Mouse (Mus musculus) embryonic facial prominence, embryonic 10.5 days (tissue): ENCODE data around the gene Tbc1d2b. TPM values are rescaled to one million over a fixed set of nuclear protein-coding genes. Genes with fewer than 3 reads are reported as not detected.

Experiments
- DNase-seq: peaks from one replicate; pipeline ENCODE4 v3.0.0-alpha.2; 2017; ENCODE audit warnings: low spot score
- H3K27ac ChIP-seq: fragments of 300-500 bp; sonication (generic); replicated peaks from 2 replicates; pipeline ENCODE4 v1.5.1; 2016; ENCODE audit warnings: mild to moderate bottlenecking
- H3K27me3 ChIP-seq: fragments of 300-500 bp; sonication (generic); replicated peaks from 2 replicates; pipeline ENCODE4 v1.6.1; 2016; ENCODE audit warnings: low read depth, mild to moderate bottlenecking; ENCODE audit not compliant: poor library complexity, severe bottlenecking
- H3K36me3 ChIP-seq: fragments of 300-500 bp; sonication (generic); replicated peaks from 2 replicates; pipeline ENCODE4 v1.6.1; 2016; ENCODE audit warnings: mild to moderate bottlenecking, moderate library complexity
- H3K4me1 ChIP-seq: fragments of 300-500 bp; sonication (generic); 2 replicates; pipeline ENCODE4 v1.6.1; 2016
- H3K4me3 ChIP-seq: fragments of 300-500 bp; sonication (generic); 2 replicates; pipeline ENCODE4 v1.5.1; 2016; ENCODE audit warnings: mild to moderate bottlenecking, moderate library complexity
- H3K9me3 ChIP-seq: fragments of 300-500 bp; sonication (generic); 2 replicates; pipeline ENCODE4 v1.6.1; 2016; ENCODE audit warnings: mild to moderate bottlenecking
- WGBS: fragments of 180-500 bp; shearing (Covaris S2); methylation state at CpG from one replicate; pipeline ENCODE4 v1.1.7; 2016; 5-methylcytosine and 5-hydroxymethylcytosine counted together
- polyA plus RNA-seq: library from polyadenylated mRNA; unstranded; fragments of >200 nt; fragmentation: Nextera tagmentation; extraction: Ambion mirVana; gene quantifications from 2 replicates; pipeline ENCODE4 v1.2.1, GENCODE M21; 2016

The Tbc1d2b gene
- polyA plus RNA-seq, result 8.3 and 8.8 TPM in 2 replicates

GRCm38 (mm10) chr9:90270193-90270943, at the start of gene Tbc1d2b:
TSS of gene Tbc1d2b (minus strand) at chr9:90270804.
- peak; percentile 80 for DNase-seq
- H3K4me3 ChIP-seq, result peak within 1 kb of the TSS; percentile 82
- H3K27me3 ChIP-seq, result 0 out of 2 replicates have a peak, but pooled peaks cover 6% of the 10 kb centered on the region
- no peaks in the 10 kb centered on the region for H3K9me3 ChIP-seq
- H3K4me1 ChIP-seq, result peaks cover 17% of the 10 kb centered on the region
- H3K27ac ChIP-seq, result peak within 1 kb of the TSS; percentile 86
- H3K36me3 ChIP-seq, result no peaks in the 10 kb centered on the region
- WGBS, result 1% methylated on average over 74 of the region's 74 CpGs

- DNase-seq, result no peak
- Histone ChIP-seq H3K4me1 (no peaks in the 10 kb centered on the region), H3K27me3 (no peaks in the 10 kb centered on the region), H3K4me3 (no peak overlapping the region), H3K36me3 (no peaks in the 10 kb centered on the region), H3K27ac (no peak overlapping the region), H3K9me3 (no peaks in the 10 kb centered on the region)
- WGBS, result 79% methylated on average over 5 of the region's 5 CpGs
Observed at GRCm38 (mm10) chr9:90316300-90316699, 45.7 kb upstream of the Tbc1d2b start.

GRCm38 (mm10) chr9:90315662-90316061, 45.1 kb upstream of the Tbc1d2b start:
- 88% methylated on average over 11 of the region's 11 CpGs for WGBS
- no peak overlapping the region for H3K4me3 ChIP-seq
- no peak for DNase-seq
- no peaks in the 10 kb centered on the region for H3K36me3 ChIP-seq
- H3K27ac ChIP-seq, result no peak overlapping the region
- no peaks in the 10 kb centered on the region for H3K27me3 ChIP-seq
- no peaks in the 10 kb centered on the region for H3K9me3 ChIP-seq
- no peaks in the 10 kb centered on the region for H3K4me1 ChIP-seq

- 94% methylated on average over 2 of the region's 2 CpGs for WGBS
- H3K27me3 ChIP-seq, result no peaks in the 10 kb centered on the region
Observed at GRCm38 (mm10) chr9:90304254-90304653, 33.6 kb upstream of the Tbc1d2b start.

DNA sequence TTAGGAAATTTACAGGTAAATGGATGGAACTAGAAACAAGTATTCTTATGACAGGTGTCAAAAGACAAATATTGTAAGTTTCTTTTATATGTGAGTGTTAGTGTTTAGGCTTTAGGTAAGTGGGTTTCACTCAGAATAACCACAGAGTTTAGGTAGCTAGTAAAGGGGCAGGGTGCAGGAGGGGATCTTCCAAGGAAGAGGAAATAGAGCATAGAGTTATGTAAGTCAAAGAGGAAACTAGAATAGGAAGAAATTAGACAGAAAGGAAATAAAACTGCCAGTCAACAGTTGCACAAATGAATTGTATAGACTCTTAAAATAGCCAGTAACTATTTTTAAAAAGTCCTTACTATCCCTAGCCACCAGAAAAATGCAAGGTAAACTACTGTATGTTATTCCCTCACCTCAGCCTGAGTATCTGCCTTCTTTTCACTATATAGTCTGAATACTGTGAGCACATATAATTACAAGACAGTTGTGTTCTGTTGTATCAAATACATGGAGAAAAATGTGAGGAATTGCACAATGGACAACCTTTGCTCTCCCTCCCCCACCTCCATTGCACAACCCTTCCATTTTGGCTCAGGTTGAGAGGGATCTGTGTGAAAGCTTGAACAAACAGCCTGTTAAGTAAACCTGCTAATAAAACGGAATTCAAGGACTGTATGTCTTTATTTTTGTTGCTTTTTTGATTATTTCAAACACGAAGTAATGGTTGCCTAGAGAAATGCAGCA, 32.7 kb upstream of the Tbc1d2b start:
- no peaks in the 10 kb centered on the region for H3K36me3 ChIP-seq
- no peak for DNase-seq
- H3K4me1 ChIP-seq, result no peaks in the 10 kb centered on the region
- no peak overlapping the region for H3K27ac ChIP-seq
- no peak overlapping the region for H3K4me3 ChIP-seq
- no peaks in the 10 kb centered on the region for H3K9me3 ChIP-seq
- no peaks in the 10 kb centered on the region for H3K27me3 ChIP-seq
- 72% methylated on average over 2 of the region's 2 CpGs for WGBS

More at GRCm38 (mm10) chr9:90304254-90304653, 33.6 kb upstream of the Tbc1d2b start:
- Histone ChIP-seq H3K4me1 (no peaks in the 10 kb centered on the region), H3K27ac (no peak overlapping the region), H3K36me3 (no peaks in the 10 kb centered on the region), H3K4me3 (no peak overlapping the region), H3K9me3 (no peaks in the 10 kb centered on the region)
- no peak for DNase-seq

DNA sequence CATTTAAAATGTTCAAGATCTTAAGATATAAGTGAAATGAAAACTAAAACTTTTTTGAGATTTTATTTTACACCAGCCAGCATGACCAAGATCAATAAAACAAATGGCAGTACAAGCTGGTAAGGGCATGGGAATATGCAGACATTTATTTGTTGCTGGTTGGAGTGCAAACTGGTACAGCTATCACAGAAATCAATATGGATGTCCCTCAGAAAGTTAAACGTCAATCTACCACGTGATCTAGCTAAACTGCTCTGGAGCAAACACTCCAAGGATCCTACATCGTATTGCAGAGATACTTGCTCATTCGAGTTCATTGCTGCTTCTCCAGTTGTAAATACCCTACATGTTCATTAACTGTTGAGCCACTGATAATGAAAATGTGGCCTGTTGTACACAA, 32.1 kb upstream of the Tbc1d2b start:
- no peaks in the 10 kb centered on the region for H3K27me3 ChIP-seq
- 83% methylated on average over 4 of the region's 4 CpGs for WGBS
- H3K4me1 ChIP-seq, result no peaks in the 10 kb centered on the region
- H3K27ac ChIP-seq, result no peak overlapping the region
- H3K9me3 ChIP-seq, result no peaks in the 10 kb centered on the region
- no peak for DNase-seq
- H3K36me3 ChIP-seq, result no peaks in the 10 kb centered on the region
- H3K4me3 ChIP-seq, result no peak overlapping the region

DNA sequence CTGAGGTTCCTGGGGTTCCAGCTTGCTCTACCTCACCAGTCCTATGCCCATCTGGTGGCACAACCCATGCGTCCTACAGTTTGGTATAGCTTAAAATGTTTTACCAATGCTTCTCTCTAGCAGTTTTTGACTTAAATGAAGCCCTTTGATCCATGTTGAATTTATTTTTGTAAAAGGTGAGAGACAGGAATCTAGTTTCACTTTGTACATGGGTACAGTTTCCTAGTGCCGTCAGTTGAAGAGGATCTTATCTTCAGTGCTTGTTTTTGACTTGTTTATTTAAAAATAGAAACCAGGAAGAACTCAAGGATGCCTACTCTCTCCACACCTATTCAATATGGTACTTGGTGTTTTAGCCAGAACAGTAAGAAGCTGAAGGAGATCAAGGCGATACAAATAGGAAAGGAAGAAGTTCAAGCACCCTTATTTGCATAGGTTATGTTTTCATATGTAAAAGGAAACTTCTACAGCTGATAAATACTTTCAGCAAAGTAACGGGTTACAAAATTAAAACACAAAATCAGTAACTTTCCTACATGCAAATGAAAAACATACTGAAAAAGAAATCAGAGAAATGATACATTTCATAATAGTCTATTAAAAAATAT, 30.6 kb upstream of the Tbc1d2b start:
- DNase-seq, result no peak
- 82% methylated on average over 4 of the region's 4 CpGs for whole genome bisulfite sequencing
- Histone ChIP-seq H3K36me3 (no peaks in the 10 kb centered on the region), H3K27me3 (no peaks in the 10 kb centered on the region), H3K9me3 (no peaks in the 10 kb centered on the region), H3K27ac (no peak overlapping the region), H3K4me3 (no peak overlapping the region), H3K4me1 (no peaks in the 10 kb centered on the region)

- no peaks in the 10 kb centered on the region for H3K27me3 ChIP-seq
Observed at GRCm38 (mm10) chr9:90297637-90298036, 27.0 kb upstream of the Tbc1d2b start.

DNA sequence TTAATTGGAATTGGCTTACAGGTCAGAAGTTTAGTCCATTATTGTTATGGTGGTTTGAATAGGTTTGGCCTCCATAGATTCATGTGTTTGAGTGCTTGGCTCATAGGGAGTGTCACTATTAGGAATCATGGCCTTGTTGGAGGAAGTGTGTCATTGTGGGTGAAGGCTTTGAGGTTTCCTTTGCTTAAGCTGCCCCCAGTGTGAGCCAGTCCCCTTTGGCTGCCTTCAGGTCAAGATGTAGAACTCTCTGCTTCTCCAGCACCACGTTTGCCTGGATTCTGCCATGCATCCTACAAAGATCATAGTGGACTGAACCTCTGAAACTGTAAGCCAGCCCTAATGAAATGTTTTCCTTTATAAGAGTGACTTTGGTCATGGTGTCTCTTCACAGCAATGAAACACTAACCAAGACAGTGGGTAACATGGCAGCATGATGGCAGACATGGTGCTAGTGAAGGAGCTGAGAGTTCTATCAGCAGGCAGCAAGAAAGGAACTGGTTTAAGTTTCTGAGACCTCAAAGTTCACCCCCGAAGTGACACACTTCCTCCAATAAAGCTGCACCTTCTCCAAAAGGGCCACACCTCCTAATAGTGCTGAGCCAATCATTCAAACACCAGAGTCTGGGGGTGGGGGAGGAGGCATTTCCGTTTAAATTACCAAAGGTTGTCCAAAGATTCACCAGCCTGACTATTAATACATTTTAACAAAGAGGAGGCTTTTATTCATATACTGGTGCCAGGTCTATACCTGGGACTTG, 23.2 kb upstream of the Tbc1d2b start:
- WGBS, result 66% methylated on average over 3 of the region's 3 CpGs
- H3K36me3 ChIP-seq, result no peaks in the 10 kb centered on the region
- no peak for DNase-seq
- no peak overlapping the region for H3K27ac ChIP-seq
- no peak overlapping the region for H3K4me3 ChIP-seq
- H3K9me3 ChIP-seq, result no peaks in the 10 kb centered on the region
- no peaks in the 10 kb centered on the region for H3K4me1 ChIP-seq
- no peaks in the 10 kb centered on the region for H3K27me3 ChIP-seq

More at GRCm38 (mm10) chr9:90297637-90298036, 27.0 kb upstream of the Tbc1d2b start:
- Histone ChIP-seq H3K9me3 (no peaks in the 10 kb centered on the region), H3K4me3 (no peak overlapping the region), H3K27ac (no peak overlapping the region), H3K36me3 (no peaks in the 10 kb centered on the region), H3K4me1 (no peaks in the 10 kb centered on the region)
- DNase-seq, result no peak
- WGBS, result 88% methylated on average over 1 of the region's 1 CpGs

- Histone ChIP-seq H3K27ac (no peak overlapping the region), H3K27me3 (no peaks in the 10 kb centered on the region), H3K4me1 (no peaks in the 10 kb centered on the region), H3K36me3 (no peaks in the 10 kb centered on the region), H3K4me3 (no peak overlapping the region), H3K9me3 (no peaks in the 10 kb centered on the region)
- 83% methylated on average over 3 of the region's 3 CpGs for WGBS
- DNase-seq, result no peak
Observed at GRCm38 (mm10) chr9:90278397-90278796, 7.8 kb upstream of the Tbc1d2b start.

GRCm38 (mm10) chr9:90277884-90278283, 7.3 kb upstream of the Tbc1d2b start:
- WGBS, result 88% methylated on average over 2 of the region's 2 CpGs
- no peaks in the 10 kb centered on the region for H3K27me3 ChIP-seq
- no peak overlapping the region for H3K4me3 ChIP-seq
- no peaks in the 10 kb centered on the region for H3K4me1 ChIP-seq
- H3K9me3 ChIP-seq, result no peaks in the 10 kb centered on the region
- no peak for DNase-seq
- no peak overlapping the region for H3K27ac ChIP-seq
- no peaks in the 10 kb centered on the region for H3K36me3 ChIP-seq

- Histone ChIP-seq H3K27ac (no peak overlapping the region), H3K4me3 (no peak overlapping the region), H3K4me1 (no peaks in the 10 kb centered on the region), H3K27me3 (0 out of 2 replicates have a peak, but pooled peaks cover 6% of the 10 kb centered on the region), H3K36me3 (no peaks in the 10 kb centered on the region), H3K9me3 (no peaks in the 10 kb centered on the region)
- WGBS, result 94% methylated on average over 1 of the region's 1 CpGs
- DNase-seq, result no peak
Observed at GRCm38 (mm10) chr9:90276779-90277178, 6.2 kb upstream of the Tbc1d2b start.
